In genomic region chr10:22751175-22751682, GRCm38 (mm10) we compare ENCODE assay signal across 21 mouse cellular contexts.
"Had no signal": no experiment of that assay in that cellular context is flagged by ENCODE, and none has a peak within 500 bp of the region (broad histone marks: within the 10 kb centered on the region; RNA-seq: fewer than 3 reads in every experiment).

No protein-coding gene starts in this region.

- H3K4me3 ChIP-seq: limb, embryonic 12.5 days; limb, embryonic 15.5 days; neural tube, embryonic 12.5 days; neural tube, embryonic 15.5 days; stomach, embryonic 15.5 days had no signal

- DNase-seq: kidney, adult 2 months; kidney, postnatal 10 days; kidney, postnatal 4 days; left cerebral cortex, postnatal 4 days; liver, postnatal 0 days; lung, postnatal 10 days; lung, postnatal 4 days; midbrain, embryonic 14.5 days; retina, postnatal 1 day; right cerebral cortex, postnatal 25 days; spleen, adult 18-20 months; thymus, postnatal 25 days had no signal

- H3K27ac ChIP-seq: limb, embryonic 12.5 days; limb, embryonic 15.5 days; liver, embryonic 14.5 days; neural tube, embryonic 12.5 days; neural tube, embryonic 15.5 days; stomach, embryonic 15.5 days had no signal

- H3K9ac ChIP-seq: limb, embryonic 12.5 days; limb, embryonic 15.5 days; liver, embryonic 14.5 days; liver, postnatal 0 days; lung, embryonic 14.5 days; neural tube, embryonic 12.5 days; neural tube, embryonic 15.5 days; stomach, embryonic 15.5 days had no signal

- H3K4me2 ChIP-seq: limb, embryonic 12.5 days; limb, embryonic 15.5 days; liver, embryonic 11.5 days; lung, embryonic 14.5 days; midbrain, embryonic 11.5 days; neural tube, embryonic 12.5 days; neural tube, embryonic 15.5 days; stomach, embryonic 15.5 days had no signal

- H3K4me1 ChIP-seq: limb, embryonic 12.5 days; limb, embryonic 15.5 days; neural tube, embryonic 12.5 days had no signal

- H3K36me3 ChIP-seq: limb, embryonic 12.5 days; limb, embryonic 15.5 days; neural tube, embryonic 12.5 days; neural tube, embryonic 15.5 days; stomach, embryonic 15.5 days had no signal

- H3K27me3 ChIP-seq: limb, embryonic 12.5 days; limb, embryonic 15.5 days; neural tube, embryonic 12.5 days; neural tube, embryonic 15.5 days; stomach, embryonic 15.5 days had no signal

- H3K9me3 ChIP-seq: limb, embryonic 12.5 days; limb, embryonic 15.5 days; neural tube, embryonic 12.5 days; neural tube, embryonic 15.5 days; stomach, embryonic 15.5 days had no signal

- ATAC-seq: liver, postnatal 0 days had no signal
